Mouse (Mus musculus): ENCODE measurements at regions not wholly inside any gene's neighbourhood (a gene's known extent, or its start where the extent isn't known, plus 50 kb on each side); places are given as distances from the start of the nearest gene placed in this dataset.

DNA sequence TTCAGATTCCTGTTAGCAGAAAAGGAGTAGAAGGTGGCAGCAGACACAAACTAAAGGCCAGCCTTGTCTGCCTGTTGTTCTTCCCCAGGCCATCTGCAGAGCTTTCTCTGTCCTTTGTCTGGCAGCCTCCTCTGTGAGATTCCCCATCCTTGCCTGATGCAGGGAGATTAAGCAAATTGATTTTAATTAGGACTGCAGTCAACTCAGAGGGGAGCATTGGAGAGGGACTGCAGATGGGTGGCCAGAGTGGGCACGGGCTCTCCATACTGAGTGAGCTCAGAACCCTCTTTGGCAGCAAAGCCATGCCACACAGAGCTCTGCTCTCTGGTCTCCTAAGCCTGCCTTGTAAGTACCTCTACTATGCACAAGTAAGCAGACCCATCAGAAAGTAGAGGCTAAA is 158.5 kb downstream of the Maf start:
- no peak for DNase-seq (ENCODE audit: low spot score)

DNA sequence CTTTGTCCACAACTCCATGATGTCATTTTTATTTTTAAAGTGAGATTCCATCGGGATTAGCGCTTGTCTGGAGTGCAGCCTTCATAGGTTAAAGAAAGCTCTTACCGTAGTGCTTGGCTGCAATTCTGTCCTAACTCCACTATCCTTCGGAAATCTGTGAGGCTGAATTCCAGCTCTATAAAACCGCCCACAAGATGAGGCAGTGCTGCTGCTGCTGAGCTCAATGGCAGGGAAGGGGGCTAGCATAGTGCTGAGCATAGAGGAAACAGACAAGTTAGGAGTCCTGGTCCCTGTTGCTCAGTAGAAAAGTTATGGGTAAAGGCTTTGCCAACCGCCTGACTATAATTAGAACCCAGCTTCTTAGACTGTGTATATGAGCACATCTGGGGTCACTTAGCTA is 163.5 kb downstream of the Maf start:
- DNase-seq (ENCODE audit: low spot score), result no peak

DNA sequence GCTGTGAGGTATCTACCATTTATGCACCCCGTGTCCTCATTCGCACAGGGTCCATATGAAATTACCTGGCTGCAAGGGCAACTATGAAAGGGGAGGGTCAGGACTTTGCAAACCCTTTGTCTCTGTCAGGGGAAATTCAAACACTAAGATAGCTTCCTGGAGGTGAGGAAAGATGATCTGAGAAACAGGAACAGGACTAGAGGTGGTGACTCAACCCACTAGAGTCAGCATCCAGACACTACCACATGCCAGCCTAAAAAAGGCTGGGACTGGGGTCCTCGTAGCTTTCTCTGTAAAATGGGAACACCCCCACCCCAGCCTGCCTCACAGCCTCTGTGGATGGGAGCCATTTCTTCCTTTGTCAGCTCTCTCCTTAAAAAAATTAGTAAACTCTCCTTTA is 164.7 kb downstream of the Maf start:
- DNase-seq (ENCODE audit: low spot score), result no peak

DNA sequence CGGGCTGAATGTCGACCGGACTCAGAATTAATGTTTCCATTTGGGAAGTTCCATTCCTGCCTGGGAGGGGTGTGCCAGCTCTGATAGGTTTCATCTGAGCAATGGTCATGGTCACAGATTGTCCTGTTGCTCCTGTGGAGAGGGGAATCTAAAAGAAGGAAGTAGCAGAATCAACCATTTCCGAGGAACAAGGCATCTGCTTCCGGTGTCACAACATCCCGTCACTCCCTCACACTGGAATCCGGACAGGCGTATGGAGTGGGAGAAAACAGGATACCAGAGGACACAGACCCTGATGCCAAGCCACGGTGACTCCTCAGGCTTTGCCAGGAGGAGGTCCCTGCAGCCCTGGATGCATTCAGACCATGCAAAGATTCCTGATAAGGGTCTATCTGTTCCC is 168.0 kb downstream of the Maf start:
- no peak for DNase-seq (ENCODE audit: low spot score)

DNA sequence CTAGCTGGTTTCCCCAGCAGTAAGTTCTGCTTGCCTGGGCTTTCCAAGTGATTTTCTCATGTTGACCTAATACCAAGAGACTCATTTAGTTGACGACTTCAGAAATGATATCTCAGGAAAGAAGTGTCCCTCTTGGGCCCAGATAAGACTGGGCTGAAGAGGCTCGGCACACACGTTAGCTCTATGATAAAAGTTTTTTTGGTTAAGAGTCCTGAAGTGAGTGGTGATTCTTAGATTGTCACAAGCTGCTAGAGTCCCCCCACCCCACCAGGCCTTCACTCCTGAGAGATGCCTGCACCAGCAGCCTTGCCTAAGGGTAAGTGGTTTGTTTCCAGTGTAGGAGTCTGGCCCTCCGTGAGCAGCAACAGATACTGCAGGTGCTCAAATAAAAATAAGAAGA is 169.4 kb downstream of the Maf start:
- DNase-seq (ENCODE audit: low spot score), result no peak

DNA sequence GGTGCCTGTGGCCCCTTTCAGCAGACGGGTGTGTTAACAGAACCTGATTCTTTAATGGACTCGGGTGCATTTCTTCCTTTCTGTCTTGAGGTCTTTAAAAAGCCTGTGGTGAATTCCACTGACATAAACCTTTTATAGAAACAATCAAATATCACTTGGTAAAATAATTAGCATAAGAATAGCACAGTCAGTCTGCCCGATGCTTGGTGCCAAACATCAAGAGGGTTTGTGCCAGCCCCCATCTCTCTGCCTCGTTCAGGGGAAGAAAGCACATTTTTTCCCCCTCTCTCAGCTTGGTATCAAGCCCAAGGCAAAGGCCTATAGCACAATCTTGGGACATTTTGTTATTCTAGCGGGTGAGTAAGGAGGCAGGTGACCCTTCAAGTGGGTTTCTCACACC is 169.8 kb downstream of the Maf start:
- no peak for DNase-seq (ENCODE audit: low spot score)

DNA sequence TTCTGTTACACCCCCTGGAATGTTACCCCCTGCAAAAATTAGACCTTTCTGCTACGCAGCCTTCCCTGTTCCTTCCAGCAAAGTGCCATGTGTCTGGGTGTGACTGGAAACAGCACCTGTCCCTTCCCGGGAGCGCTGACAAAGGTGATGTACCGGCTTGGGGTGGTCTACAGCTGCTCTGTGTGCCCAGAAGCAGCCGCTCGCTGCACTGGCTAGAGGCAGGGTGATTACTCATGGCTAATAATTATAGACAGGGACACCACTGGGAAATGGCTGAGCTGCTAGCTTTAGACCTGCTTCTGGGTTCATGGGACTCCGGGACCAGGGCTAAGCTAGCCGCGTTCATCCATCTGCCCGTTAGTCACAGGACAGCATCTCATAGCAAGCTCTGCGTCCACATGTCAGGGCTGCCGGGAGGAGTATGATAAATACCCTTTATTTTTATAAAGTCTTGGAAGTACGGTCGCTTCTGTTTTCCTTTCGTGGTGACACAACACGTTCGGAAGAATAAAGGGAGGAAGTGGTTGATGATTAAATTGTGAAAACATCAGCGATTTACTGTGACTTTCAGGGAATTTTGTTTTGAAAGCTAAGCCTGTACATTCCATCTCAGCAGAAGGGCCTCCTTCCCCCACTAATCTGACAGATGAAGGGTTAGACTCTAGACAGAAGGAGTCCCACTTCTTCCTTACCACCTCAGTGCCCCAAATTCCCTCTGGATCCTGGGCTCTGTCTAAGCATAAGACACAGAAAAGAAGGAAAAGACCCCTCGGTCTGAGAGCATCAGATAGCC is 170.8 kb downstream of the Maf start:
- DNase-seq (ENCODE audit: low spot score), result no peak

DNA sequence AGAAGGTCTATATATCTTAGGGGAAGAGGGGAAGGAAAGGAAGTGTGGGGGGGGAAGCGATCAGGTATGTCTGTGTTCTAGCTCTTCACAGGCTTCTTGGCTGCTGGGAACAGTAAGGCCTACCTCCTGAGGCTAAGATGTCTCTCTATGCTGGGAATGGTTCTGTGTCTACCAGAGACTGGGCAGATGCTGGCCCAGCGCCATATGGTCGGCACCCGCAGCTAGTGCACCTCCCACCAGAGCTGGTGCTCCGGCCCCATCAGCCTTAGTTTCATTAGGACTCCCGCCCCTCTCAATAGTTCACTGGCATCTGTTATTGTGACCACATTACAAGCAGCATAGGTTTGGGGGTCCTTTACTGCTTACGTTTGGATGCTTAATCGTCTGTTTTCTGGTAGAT is 171.6 kb downstream of the Maf start:
- DNase-seq (ENCODE audit: low spot score), result peak; percentile 8

DNA sequence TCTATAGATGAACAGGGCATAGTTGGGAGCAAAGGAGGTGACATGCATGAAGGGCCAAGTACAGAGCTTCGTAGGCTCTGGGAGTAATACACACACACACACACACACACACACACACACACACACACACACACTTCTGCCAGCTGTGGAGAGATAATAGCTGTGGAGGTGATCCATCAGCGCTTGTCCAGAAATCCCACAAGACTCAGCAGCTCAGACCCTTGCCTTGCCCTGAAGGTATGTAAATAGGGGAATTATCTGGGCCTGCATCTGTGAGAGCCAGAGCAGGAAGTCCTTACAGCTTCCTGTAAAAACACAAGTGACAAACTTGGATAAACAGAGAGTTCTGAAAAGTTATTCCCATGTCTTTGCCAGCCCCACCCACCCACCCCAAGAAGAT is 173.6 kb downstream of the Maf start:
- no peak for DNase-seq (ENCODE audit: low spot score)

DNA sequence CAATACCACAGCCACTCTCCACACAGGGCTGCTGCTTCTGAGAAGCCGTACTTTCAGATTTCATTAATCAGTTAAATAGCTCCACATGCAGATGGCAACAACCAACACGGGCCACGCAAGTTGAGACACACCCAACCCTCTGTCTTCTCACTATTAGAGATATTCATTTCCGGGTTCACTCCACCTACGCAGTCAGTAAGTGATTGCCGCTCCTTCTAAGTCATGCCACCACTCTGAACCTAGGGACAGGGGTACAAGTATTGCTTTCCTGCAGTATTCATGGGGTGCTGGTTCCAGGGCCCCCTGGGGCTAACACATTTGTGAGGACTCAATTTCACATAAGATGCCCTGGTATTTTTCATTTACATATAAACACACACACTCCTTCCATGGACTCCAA is 176.3 kb downstream of the Maf start:
- no peak for DNase-seq (ENCODE audit: low spot score)

DNA sequence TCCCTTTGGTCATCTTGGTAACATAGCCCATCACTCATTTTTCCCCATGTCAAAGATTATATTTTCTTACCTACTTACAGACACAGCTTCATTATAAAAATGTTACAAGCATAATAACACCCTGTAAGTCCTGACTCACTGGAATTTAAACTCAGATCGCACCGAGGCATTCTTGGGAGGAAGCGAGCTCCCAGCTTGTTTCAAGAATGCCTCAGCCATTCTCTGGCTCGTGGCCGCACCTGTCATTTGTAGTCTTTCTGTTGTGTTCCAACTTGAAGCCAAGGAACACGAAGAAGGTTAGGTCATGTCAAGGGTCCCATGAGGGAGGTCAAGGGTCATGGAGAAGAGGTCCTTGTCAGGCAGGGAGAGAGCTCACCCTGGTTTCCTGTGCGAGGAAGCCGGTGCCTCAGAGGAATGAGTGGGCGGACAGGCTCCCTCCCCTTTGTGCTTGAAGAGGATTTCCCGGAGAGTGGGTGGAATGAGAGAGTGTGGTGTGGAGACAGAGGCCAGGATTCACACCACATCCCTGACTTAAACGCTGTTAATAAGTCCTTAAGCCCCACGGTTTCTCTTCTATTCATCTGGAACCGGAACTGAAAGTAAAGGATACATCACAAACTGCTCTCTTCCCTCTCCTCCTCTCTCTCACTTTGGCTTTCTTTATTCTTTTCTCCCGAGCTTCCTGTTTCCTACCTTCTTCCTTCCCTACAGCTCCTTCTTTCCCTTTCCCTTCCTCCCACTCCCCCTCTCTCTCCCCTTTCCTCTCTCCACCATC is 177.8 kb downstream of the Maf start:
- no peak for DNase-seq (ENCODE audit: low spot score)

DNA sequence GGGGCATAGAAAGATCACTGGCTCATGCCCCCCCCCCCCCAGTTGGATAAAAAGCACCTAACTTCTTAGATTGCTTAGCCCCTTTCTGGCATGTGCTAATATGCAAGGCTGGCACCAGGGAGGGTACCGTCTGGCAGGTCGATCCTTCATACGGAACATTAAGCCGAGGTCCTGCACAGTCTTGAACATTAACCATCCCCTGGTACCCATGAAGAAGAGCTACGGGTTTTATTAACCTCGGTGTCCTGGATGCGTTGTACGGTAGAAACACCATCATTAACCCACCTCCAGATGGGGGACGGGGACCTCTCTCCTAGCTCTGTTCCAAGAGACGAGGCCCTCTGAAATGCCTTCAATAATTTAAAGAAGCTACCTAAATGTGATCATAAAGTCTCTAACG is 178.7 kb downstream of the Maf start:
- DNase-seq (ENCODE audit: low spot score), result no peak

DNA sequence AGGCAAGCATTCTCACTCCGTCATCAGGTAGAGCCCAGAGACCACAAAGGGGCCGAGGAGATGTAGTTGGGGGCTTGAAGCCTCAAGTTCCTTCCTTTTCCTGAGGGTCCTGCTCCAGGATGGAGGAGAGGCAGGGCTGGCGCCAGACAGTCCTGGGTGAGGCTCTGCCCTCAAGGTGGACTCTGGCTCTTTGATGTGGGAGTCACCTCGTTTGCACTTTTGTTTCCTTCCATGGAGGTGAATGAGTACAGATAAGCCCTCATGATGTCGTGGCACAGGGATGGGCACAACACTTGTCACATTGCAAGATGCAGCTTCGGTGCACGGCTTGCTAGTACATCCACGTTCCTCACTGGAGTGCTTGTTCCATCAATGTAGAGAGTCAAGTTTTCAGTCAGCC is 182.4 kb downstream of the Maf start:
- no peak for DNase-seq (ENCODE audit: low spot score)

DNA sequence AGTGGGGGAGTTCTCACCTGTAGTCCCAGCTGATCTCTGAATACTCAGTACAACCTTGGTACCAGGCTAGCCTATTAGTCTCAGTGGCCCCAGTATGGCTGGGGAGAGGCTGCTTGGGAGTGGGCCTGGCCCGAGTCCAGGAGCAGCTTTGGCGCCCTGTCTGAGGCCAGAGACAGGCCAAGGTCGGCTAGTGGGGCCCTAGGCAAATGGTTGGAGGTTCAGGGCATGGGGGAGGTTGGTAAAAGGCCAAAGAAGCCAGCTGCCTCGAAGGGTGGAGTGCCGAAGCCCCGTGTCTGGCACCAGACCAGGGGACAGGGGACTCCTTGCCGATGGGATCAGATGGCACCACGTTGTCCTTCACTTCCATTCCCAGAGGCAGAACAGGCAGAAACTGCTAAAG is 182.9 kb downstream of the Maf start:
- DNase-seq (ENCODE audit: low spot score), result peak; percentile 61

DNA sequence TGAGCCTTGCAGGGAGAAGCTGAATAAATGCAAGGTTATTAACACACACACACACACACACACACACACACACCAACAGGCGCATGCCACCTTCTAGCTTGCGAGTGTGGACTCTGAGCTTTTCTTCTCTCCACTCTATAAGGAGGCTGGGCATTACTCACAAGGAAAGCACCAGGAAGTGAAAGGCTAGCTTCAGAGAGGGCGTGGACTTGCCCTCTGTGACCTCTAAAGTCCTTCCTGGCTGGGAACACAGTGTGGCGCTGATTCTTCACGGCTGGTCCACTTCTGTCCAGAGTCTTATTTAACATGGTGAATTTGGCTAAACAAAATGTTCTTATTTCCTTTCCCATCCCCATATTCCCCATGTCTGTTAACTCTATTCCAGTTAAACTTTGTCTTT is 185.1 kb downstream of the Maf start:
- DNase-seq (ENCODE audit: low spot score), result no peak

DNA sequence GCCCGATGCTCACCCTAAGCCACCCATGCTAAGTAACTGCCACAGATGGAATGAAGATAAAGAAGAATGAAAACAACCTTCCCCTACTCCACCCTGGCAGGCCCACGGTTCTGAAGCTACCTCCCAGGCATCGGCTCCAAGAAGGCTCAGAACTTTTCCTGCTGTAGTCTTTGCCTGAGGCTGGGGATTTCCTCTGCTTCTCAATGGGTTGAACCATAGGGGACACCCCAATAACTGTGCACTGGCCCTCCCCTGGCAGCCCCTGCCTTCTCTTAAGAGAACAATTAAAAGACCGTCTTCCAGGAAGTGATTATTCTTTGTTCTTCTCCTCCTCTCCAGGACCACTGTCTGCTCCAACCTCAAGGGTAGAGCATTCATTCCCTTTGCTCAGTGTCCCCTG is 191.9 kb downstream of the Maf start:
- DNase-seq (ENCODE audit: low spot score), result no peak

DNA sequence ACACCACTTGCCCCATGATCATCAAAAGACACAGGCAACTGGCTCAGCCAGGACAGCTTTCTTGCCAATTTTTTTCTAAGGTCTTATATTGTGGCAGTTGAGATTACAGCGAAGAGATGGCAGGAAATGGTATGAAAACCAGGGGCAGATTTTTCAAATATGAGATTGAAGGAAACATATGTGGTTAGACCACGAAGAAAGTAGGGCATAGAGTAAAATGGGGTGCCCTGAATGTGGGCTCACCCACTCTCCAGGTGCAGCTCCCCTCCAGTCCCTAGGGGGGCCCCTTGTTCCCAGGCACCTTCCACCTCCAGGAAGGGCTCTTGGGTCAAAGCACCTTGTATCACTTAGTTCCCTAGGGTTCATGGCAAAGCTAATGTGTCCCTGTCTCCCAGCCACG is 193.1 kb downstream of the Maf start:
- DNase-seq (ENCODE audit: low spot score), result no peak

DNA sequence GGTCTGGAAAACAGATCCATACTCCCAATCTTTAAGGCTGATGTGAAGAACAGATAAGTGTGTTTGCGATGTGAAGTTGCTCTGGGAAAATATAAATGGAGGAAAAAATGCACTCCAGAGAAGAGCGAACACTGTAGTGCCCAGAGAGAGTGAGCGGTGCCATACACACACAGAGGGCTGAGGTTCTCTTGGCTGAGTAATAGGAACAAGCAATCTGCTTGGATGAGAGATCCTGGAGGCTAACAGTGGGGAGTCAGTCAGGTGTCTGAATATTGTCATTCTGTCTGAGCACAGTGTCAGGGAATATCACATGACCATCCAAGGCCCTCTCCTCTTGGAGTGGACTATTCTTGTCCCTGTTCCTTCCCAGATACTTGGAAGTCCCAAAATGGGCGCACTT is 200.4 kb downstream of the Maf start:
- DNase-seq (ENCODE audit: low spot score), result no peak

DNA sequence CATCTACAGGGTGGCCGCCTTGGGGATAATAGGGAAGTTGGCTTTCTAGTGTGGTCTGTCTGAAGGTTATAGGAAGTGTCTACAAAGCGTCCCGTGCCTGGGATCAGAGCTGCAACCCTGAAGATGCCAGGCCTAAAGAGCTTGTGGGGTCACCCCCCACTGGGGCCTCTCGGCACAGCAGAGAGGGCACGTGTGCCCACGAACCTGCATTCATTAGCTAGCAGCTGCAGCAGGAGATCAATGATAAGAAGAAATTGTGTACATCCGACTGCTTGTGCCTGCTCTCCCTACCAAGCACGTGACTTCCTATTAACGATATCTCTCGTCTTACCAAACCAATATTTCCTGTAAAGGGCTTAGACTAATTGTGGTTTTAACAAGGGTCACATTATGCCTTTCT is 200.9 kb downstream of the Maf start:
- DNase-seq (ENCODE audit: low spot score), result no peak

DNA sequence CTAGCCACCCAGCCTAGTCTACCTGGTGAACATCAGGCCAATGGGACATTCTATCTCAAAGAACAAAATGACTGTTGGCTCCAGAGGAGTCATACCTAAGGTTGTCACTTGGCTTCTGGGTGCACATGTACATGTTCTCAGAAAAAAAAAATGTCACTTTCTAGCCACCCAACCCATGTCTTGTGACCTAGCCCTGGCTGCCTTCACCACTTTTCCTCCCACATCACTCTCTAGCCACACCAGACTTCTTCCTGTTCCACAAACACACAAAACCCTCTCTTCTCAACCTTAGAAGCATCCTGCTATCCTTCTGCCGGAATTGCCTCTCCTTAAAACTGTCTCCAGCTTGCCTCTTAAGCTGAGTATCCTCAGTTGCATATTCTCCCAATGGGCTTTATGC is 211.6 kb downstream of the Maf start:
- DNase-seq (ENCODE audit: low spot score), result no peak

DNA sequence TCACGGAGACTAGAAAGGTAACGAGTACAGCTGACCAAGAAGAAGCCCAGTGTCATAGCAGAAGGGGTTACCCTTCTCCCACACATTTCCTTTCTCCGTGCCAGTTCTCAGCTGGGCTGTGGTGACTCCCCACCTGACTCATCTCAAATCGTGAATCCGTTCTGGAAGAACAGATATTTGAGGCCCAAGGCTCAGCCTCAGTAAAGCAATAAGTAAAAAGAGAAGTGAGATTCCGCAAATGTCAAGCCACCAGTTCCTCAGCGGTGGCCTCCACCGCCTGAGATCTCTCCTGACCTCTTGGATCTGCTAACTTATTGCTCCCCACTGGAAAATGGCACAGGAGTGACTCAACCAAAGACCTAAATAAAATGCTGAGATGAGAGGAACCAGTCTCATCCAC is 213.2 kb downstream of the Maf start:
- DNase-seq (ENCODE audit: low spot score), result no peak

DNA sequence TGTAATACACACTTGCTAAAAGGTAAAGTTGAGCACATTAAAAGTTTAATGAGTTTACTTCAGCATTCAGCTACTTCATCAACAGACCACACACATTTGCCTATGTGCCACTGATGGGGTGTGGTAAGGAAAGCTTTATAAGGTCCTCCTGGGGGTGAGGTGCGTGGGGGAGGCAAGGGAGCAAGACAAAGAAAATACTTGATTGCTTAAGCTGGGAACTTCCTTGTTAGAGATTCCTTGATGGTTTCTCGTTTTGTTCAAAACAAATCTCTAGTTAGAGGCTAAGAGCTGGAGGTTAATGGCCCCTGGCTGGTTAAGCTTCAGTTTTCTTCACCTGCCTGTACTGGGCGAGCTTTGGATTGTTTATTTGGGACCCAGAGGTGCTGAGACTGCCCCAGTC is 220.7 kb downstream of the Maf start:
- DNase-seq (ENCODE audit: low spot score), result no peak

DNA sequence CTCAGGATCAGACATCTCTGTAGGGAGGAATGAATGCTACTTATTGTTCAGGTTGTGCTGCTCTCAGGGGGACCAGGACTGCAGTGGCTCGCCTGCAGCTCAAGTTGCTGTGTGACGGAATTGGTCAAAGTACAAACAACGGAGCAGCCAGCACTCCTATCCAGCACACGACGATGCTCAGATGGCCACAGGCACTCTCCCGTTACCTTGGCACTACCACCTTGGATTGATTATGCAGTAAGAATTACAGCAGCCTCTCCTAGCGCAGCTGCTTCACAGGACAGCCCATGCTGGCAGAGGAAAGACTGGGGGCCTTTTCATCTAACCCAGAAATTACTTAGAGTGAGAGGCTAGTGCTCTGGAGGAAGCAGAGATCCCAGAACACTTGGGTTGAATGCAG is 226.5 kb downstream of the Maf start:
- DNase-seq (ENCODE audit: low spot score), result no peak

All from ovary, postnatal 36 days (tissue).